Mouse (Mus musculus) spleen, adult 2 months (tissue): ENCODE results near the gene Dctd.

Experiments
- CTCF ChIP-seq: fragments of 200-500 bp; IDR thresholded peaks from 2 replicates; pipeline ENCODE4 v1.5.1; 2011; ENCODE audit warnings: mild to moderate bottlenecking, inconsistent platforms; ENCODE audit not compliant: insufficient read depth, insufficient read length, insufficient replicate concordance; ENCODE audit errors: extremely low read depth
- POLR2A ChIP-seq: fragments of 200-500 bp; IDR thresholded peaks from 2 replicates; pipeline ENCODE4 v1.6.1; 2011; ENCODE audit warnings: low read depth, low read length, inconsistent platforms

DNA sequence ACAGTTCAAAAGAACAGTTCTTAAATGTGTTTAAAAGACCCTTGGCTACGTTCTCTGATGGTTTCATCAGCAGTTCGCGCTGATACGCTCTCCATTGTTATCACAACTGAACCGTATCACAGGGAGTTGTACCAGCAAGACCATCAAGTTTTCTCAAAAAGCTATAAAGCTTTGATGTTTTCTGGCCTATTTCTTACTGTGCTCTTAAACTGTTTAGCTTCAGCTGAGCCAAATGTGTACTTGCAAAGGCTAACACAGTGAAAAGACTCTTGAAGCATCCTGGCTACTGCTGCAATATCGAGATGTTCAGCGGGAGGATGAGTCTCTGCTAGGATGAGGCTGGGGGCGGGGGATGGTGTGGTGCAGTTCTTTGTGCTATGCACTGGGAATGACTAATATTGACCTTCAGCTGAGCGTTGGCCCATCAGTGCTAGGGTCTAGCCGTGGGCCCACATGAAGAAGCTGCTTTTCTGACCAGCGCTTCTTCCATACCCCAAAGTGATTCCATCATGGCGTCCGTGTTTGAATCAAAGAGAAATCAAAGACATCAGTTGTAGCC lies 732 bp upstream of the Dctd start:
- TF ChIP-seq CTCF (no peak), POLR2A (no peak)
